Mouse (Mus musculus) right cerebral cortex, postnatal 36 days (tissue): ENCODE results near the gene Adad1.

Source experiments
- DNase-seq, 2 experiments: peaks; one replicate each; pipeline ENCODE4 v3.0.0; 2022; ENCODE audit warnings: low spot score in 2 of 2, mixed read lengths in 1 of 2

Gene Adad1

DNA sequence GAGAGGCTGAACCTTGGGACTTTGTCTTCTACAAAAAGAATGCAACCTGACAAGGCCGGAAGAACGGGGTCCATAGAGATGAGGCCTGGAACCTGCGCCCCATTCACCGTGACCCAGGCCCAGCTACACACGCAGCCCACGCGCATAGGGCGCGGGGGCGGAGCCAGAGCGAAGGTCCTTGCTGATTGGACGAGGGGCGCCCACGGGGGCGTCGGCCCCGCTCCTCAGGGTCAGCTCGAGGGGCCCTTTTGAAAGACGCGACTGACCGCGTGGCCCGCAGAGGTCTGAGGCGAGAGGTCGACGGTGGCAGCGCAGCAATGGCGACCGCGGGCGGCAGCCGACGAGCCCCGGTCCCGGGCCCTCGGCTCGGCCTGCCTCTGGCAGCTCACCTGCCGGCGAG lies at the start of gene Adad1:
TSS of gene Adad1 (plus strand) at position 122 of the 400 bp plus-strand sequence.
- no peak for DNase-seq

DNA sequence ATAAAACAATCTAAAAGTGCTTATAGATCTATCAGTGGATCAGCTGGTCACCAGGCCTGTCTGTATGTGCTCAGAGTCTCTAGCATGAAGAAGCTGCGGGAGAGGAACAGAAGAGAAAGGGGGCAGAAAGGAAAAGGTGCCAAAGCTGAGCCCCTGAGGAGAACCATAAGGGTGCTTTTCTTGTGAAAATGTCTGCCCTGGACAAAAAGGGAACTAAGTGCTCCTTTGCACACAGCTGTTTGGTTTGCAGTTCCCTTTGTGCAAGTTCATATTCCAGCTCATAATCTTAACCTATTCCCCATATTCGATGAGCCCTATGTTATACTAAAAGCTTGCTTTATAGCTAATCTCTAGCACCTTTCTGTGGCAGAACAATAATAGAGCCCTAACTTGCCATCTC lies 25.3 kb upstream of the Adad1 start:
- DNase-seq, result no peak

DNA sequence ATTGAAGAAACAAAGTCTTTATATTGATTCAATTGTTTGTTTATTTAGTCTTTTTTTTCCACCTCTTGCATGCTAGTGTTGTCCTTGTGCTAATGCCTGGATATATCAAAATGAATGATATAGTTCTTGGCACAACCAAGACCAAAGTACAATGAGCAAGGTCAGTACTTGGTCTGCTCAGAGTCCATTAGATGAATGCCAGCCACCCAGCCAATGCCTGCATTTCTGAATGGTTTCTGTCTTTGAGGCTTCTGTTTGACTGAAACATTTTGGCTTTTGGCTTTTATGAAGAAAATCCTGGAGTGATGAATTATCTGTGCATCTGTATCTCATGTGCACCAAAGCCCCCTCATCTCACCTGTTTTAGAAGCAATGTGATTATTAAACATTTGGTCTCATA lies 23.5 kb upstream of the Adad1 start:
- DNase-seq, result no peak

DNA sequence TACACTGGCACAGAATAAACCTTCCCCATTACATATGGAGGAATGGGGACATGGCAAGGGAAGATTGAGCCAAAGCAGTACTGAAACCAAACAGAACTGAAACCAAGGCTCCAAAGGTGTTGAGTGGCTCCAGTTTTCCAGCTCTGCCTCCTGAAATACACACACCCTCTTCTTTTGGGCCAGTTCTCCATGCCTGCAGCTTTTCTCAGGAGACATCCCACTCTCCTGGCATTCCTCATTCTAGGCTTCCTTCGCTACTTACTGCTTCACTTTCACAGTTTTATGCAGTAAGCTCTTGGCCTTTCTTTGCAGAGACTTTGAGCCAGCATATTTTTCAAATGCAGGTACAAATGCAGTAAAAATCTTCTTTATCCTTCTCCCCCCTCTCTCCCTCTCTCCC lies 11.8 kb upstream of the Adad1 start:
- no peak for DNase-seq

DNA sequence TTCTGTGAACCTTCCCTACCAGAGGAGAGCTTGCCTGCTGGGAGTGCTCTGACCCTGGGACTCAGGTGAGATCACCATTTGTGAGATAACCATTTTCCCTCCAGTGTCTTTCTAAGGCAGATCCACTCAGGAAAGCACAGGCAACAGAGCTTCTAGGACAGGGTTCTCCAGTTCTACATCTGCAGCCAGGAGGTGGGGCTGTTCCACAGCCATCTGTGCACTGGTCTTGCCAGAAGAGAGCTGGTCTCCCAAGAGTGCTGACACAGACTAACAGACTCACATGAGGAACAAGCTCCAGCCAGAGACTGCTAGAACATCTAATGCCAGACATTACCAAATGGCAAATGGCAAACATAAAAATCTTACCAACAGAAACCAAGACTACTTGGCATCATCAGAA lies 9.9 kb downstream of the Adad1 start:
- peak in 1 of 2 experiments; percentile 1 for DNase-seq

DNA sequence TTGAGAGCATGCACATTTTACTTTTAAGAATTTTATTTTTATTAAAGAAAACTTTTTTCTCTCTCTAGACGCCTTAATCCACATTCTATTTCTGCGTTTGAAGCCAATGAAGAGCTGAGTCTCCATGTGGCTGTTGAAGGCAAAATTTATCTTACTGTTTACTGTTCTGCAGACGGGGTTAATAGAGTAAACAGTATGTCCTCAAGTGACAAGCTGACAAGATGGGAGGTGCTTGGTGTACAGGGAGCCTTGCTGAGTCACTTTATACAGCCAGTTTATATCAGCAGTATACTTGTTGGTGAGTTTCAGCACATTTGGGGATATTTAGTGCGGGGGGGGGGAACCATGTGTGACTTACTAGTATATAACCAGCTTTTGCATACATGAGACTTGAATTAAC lies 21.5 kb downstream of the Adad1 start:
- no peak for DNase-seq

DNA sequence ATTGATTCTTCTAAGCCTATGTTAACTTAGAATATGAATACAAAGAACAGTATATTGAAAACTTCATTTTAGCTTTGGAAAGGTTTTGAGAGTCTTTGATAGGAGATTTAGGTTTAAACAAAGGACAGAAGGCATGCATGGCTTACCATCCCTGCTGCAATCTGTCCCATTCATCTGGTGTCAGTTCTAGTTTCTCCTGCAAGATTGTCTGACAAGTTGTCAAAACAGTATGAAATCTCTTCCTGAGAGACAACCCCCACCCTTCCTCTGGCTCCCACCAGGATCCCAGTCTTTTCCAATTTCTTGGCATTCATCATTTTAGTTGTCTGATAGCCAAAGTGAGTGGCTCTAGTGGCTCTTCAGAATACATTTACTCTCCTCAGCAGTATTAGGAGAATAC lies 27.4 kb downstream of the Adad1 start:
- no peak for DNase-seq

DNA sequence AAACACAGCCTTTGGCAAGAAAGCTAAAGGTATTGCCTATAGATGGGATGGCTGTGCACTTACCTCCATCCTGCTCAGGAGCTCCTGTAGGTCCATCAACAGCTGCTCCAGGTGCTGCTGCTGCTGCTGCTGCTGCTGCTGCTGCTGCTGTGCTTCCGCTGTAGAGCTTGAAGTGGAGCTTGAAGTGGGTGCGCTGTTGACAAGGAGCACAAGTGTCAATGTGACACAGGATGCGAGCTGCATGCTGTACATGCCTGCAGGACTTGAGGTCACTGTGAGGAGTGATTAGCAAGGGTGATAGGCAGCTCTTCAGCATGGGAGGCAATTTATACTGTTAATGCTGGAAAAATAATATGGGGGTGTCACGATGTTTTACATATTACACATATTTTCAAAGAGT lies 62.3 kb downstream of the Adad1 start, which contains the start of gene Il2:
TSS of gene Il2 (minus strand) at position 305 of the 400 bp plus-strand sequence.
- DNase-seq, result no peak

DNA sequence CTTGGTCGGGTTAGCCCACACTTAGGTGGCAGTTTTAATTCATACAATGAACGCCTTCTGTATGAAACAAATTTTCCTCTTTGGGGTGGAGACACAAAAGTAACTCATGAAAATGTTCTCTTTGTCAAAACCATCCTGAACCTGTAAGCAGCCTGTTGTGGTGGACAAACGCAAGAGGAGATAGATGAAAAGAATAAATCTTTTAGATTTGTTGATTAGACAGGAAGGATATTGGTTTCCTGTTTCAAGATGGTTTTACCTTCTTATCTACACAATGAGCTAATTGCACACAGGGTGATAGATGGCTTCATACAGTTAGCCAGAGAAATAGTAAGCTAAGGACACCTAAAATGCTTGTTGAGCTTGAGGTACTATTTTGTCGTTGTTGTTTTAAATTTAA lies 62.8 kb downstream of the Adad1 start:
- DNase-seq, result no peak

DNA sequence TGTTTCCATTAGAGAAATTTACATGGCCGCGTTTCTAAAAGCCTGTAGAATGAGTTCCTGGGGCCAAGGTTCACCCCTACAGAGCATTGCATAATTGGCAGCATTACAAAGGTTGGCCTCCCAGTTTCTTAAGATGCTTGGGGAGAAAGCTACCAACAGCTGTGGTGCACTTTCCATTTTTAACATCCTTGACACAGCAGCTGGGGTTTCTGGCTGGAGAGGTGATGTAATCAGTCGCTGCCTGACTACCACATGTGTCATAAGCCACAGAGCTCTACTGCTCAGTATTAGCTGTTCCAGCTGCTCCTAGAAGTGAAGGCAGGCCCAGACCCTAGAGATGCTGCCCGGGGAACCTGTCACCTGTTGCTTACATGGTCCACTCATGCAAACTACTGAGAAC lies 64.9 kb downstream of the Adad1 start:
- DNase-seq, result no peak

DNA sequence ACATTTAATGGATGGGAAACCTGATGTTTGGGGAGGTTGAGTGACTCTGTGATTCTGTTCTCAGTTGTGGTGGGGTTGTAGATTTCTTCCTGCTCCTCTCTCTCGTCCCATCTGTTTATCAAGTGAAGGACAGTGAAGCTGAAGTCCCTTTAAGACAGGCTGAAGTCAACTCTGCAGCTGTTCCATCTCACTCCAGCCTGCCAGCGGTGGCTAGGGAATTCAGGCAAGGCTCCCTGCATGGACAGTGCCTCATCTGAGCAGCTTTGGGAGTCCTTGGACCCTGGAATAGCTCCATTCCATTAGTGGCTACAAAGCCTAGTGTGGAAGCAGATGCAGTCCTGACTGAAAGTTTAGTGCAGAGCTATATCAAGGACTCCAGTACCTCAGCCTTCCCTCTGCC lies 65.7 kb downstream of the Adad1 start:
- no peak for DNase-seq

DNA sequence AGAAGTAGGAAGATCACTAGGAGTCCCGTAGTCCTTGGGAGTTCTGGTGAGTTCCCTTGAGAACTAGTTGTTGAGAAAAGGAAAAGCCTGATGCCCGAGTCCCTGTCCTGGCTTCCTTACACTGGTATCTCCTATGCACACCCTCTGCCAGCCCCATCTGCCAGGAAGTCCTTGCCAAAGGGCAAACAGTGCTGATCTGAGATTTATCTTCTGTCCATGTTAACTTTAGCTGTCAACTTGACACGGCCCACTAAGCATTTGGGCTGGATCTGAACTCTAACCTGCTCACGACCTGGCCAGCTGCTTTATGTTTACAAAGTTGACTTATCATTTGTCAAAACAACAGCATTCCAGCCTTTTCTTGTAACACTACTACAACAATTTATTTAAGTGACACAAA lies 73.9 kb downstream of the Adad1 start:
- no peak for DNase-seq

DNA sequence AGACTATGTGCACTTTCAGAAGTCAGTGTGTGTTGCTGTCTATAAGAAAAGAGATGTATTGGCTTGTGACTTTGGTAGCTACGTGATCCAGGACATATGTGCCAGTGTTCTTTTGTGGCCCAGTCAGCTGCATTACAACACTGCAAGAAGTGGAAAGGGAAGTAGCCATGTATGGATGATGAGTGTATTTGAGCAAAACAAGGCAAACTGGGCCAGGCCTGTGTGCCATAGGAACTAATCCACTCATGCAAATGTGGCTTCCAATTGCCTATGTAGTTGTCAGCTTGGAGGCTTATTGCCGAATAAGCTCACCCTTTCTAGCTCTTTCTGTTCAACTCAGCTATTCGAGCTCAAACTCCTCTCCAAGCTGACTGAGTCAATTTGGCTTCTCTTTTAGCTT lies 75.9 kb downstream of the Adad1 start:
- no peak for DNase-seq

DNA sequence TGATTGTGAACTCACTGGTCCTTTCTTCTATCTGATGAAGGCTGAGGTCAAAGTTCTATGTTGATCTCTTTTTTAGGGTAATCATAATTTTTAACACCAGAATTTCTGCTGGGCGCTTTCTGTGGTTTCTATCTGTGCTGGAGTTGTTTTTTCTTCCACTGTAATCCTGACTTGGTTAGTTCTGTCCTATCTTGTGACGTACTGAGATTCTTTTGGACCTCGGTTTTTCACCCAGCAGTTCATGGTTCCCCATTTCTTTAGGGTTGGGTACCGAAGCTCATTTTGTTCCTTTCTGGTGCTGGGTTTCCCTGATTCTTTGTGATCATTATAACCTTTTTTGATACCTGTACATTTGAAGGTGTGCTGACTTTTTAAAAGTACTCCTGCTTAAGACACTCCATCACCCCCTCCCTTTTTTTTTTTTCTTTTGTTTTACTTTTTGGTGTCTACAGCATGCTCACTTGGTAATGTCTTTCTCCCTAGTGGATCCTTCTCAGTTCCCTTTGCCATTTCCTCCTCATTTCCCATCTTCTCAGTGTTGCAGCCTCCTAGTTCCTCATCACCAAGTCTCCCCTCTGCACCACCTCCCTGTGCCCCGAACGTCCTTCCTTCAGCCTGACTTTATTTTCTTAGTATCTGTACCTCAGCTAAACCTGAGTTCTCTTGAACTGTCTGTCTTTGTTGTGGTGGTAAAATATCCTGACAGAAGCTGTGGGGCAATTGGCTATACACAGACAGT lies 77.0 kb downstream of the Adad1 start:
- DNase-seq, result no peak

DNA sequence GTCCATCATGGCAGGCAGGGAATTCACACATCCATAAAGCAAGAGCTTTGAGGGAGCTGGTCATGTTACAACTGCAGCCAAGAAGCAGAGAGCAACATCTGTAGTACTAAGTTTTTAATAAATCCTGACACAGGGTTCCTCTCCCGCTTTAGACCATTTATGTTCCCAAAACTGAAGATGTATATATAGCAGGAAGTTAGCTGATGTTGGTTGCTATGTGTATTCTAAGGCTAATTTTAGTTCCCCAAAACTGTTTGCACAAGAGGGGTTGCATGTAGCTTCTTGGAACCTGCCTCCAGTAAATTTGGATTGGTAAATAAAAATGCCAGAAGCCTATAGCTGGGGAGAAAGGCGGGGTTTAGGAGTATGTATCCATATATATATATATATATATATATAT lies 78.5 kb downstream of the Adad1 start:
- DNase-seq, result no peak

DNA sequence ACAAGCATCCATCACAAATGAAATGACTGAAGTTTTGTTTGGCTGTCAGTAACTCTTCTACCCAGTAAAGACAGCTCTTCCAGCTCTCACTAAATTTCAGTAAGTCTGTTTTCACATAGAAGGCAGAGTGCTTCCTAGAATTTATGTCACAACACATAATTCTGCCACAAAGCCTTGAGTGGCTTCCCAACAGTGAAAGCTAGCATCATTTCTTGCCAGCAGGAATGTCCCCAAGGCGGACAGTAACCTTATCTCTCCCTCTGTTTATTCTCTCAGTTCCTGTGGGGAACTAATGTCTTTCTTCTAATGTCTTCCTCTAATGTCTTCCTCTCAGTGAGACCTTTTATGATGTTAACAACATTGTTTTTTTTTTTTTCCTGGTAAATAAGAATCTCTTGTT lies 81.7 kb downstream of the Adad1 start:
- DNase-seq, result no peak

DNA sequence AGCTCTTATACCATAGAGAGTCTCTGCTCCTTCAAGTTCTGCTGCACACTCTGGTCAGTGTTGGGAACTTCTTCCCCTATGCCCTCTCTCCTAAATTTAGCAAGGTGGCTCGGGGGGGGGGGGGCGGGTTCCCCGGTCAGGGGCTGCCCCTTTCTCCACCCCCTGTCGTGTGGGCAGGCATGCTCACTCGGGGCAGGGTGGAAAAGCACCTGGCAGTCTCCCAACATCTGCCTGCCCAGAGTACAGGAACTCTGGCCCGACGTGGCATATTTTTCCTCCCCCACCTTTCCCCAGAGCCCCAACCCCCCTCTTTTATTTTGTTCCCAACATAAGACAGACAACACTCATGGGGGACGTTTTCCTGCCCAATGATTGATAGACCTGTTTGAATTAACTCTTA lies 83.1 kb downstream of the Adad1 start:
- no peak for DNase-seq

DNA sequence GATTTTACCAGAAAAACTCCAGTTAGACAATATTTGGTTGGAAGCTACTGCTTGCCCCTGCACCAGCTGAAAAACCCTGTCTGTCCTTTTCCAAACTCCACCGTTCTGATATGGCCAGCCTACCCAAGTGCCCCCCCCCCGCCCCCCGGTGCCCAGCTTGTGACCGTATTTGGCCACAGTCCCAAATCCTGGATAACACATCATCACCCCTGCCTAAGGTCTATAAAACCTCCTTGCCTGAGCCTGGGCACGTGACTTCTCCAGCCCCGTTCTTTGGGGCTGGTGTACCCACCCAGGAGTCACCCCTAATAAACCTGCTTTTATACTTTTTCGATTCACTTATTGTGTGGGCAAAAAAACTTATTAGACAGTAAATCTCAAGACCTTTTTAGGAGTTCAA lies 83.5 kb downstream of the Adad1 start:
- DNase-seq, result no peak

DNA sequence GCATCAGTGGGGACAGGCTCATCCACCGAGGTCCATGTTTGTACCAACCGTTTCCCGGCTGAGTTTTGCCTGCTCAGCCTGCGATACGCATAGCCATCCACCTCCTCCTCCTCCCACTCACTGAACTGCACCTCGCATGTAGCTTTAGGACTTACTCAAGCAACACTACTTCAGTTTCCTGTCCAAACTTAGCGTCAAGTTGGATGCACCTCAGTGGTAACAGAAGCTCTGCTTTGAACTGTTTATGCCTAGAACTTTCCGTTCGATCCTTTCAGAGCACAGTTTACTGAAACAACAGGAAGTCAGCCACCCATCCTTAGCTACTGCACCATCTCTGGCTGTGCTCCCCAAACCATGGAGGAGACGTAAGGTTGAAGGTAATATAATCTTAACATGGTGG lies 88.9 kb downstream of the Adad1 start:
- no peak for DNase-seq

DNA sequence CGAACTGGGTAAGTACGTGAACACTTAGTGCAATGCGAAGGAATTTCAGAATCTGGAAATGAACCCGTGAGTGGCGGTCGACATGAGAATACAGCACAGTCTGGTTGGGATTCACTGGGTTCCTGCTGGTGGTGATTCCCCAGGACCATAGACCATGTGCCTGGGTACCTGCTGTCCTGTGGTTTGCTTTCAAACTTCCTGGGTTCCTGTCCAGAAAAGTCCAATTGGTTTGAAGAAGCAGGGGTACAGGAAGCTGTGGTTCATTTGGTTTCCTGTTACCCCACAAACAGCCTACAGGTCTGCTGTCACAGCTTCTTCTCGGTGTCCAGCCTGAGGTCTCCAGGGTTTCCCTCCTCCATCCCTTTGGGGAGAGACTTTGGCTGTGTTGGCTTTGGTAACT lies 89.7 kb downstream of the Adad1 start:
- no peak for DNase-seq

DNA sequence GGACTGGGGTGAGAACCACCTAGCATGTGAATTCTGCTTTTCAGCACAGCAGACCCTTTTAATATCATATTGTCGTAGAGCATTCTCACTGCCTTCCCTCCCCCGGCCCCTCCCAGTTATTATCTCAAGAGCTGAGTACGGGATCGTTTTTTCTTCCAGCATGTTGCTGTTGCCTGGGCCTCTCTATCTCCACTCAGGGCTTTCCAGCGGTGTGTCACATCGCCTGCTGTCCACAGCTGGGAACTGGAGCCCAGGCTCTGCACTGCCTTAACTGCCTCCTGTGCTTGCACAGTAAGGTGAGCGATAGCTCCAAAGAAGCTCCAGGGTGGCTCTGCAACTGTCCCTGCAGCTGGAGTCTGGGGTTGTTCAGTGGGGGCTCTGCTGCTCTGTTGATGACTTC lies 91.1 kb downstream of the Adad1 start:
- no peak for DNase-seq

DNA sequence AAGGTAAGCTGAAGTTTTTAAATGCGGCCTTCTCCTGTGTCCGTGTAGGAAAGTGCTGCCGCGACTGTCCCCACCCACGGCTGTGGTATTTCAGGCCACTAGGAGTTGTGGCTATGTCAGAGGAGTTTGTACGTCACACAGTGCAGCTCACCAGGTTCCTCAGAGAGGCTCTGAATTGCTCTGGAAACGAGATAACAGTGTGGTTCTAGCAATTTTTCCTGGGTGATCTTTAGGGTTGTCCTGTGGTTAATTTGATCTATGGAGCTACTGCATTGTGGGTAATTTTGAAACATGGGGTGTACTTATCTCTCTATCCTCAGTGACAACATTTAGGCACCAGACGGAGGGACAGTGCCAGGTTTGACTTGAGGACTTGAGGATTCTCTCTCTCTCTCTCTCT lies 93.8 kb downstream of the Adad1 start:
- DNase-seq, result no peak

DNA sequence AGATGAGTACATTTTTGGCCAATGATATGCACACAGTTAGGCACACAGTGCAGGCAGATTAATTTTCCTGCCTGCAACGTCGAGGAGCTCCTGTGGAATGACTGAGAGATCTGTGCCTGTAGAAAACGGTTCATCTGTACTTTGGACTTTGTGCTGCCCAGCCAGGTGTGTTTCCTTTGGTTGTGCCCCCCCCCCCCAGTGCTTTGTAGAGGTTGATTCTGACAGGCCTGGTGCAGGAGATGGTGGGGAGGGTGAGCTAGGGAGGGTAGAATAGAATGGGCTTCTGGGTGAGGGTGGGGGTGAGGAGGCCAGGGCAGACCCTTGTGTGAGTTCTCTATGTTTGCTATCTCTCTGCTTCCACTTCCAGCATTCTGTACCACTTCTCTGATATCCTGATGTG lies 94.9 kb downstream of the Adad1 start:
- no peak for DNase-seq

DNA sequence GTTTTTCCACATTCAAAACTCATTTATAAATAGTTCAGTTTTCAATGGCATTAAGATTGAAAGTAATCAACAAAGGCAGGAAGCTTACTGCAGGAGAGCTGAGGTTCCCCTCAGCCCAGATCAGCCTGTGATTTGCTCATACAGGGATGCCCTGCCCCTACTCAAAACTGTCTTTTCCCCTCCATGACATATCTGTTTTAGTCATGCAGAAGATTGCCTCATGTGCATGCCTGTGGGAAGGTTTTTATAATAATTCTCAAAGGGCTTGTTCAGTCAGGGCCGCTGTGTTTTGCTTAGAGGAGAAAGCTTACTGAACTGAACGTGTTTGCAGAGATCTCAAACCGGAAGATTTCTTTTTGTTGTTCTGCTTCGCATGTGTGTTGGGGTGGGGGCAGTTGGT lies 97.8 kb downstream of the Adad1 start:
- DNase-seq, result no peak
